Mouse (Mus musculus): ENCODE measurements around the gene Efcab11. TPM values are rescaled to one million over a fixed set of nuclear protein-coding genes. Genes with fewer than 3 reads are reported as not detected.

Efcab11 gene
- total and polyA plus RNA-seq, 3 experiments = 5.8 to 19.9 (median 8.0) TPM

- TF ChIP-seq GATA2 (IDR thresholded peaks at IDR 0.05; ENCODE audit: borderline replicate concordance, low read depth, low read length) (no peak), CTCF (IDR thresholded peaks at IDR 0.05; ENCODE audit: low read depth, low read length) (no peak), TAL1 (conservative IDR thresholded peaks at IDR 0.05; ENCODE audit: low read depth, low read length) (no peak), POLR2AphosphoS5 (IDR thresholded peaks at IDR 0.05; ENCODE audit: insufficient replicate concordance, low read depth, low read length) (no peak), GATA1 (IDR thresholded peaks at IDR 0.05; ENCODE audit: borderline replicate concordance, low read length) (no peak)
- no peak overlapping the region for H3K4me3 ChIP-seq (ENCODE audit: low read depth, low read length)
- peaks cover 9% of the 10 kb centered on the region for H3K9me3 ChIP-seq (replicated peaks)
- no peaks in the 10 kb centered on the region for H3K36me3 ChIP-seq (replicated peaks)
- no peaks in the 10 kb centered on the region for H3K27me3 ChIP-seq (ENCODE audit: insufficient read depth, low read length)
- no peak for ATAC-seq (ENCODE audit: extremely low read depth, insufficient number of reproducible peaks, low FRiP score, poor library complexity, severe bottlenecking)
- no peak for DNase-seq (ENCODE audit: low spot score)
- no peaks in the 10 kb centered on the region for H3K4me1 ChIP-seq (ENCODE audit: insufficient read depth, low read depth, low read length)
Measured at GRCm38 (mm10) chr12:99699379-99700023, 184.7 kb downstream of the Efcab11 start.

GRCm38 (mm10) chr12:99694066-99694465, 190.2 kb downstream of the Efcab11 start:
- H3K36me3 ChIP-seq (replicated peaks) = no peaks in the 10 kb centered on the region
- TF ChIP-seq POLR2AphosphoS5 (IDR thresholded peaks at IDR 0.05; ENCODE audit: insufficient replicate concordance, low read depth, low read length) = no peak
- no peaks in the 10 kb centered on the region for H3K27me3 ChIP-seq (ENCODE audit: insufficient read depth, low read length)
- peaks cover 13% of the 10 kb centered on the region for H3K9me3 ChIP-seq (replicated peaks)
- no peak for DNase-seq (ENCODE audit: low spot score)
- no peak overlapping the region for H3K4me3 ChIP-seq (ENCODE audit: low read depth, low read length)
- no peak for ATAC-seq (ENCODE audit: extremely low read depth, insufficient number of reproducible peaks, low FRiP score, poor library complexity, severe bottlenecking)
- H3K4me1 ChIP-seq (ENCODE audit: insufficient read depth, low read depth, low read length) = no peaks in the 10 kb centered on the region

- no peak for ATAC-seq (ENCODE audit: extremely low read depth, insufficient number of reproducible peaks, low FRiP score, poor library complexity, severe bottlenecking)
- no peak for DNase-seq (ENCODE audit: low spot score)
- TF ChIP-seq GATA2 (IDR thresholded peaks at IDR 0.05; ENCODE audit: borderline replicate concordance, low read depth, low read length) (no peak), TAL1 (conservative IDR thresholded peaks at IDR 0.05; ENCODE audit: low read depth, low read length) (no peak), POLR2AphosphoS5 (IDR thresholded peaks at IDR 0.05; ENCODE audit: insufficient replicate concordance, low read depth, low read length) (no peak), GATA1 (IDR thresholded peaks at IDR 0.05; ENCODE audit: borderline replicate concordance, low read length) (no peak), CTCF (IDR thresholded peaks at IDR 0.05; ENCODE audit: low read depth, low read length) (no peak)
Measured at GRCm38 (mm10) chr12:99686418-99686992, 197.7 kb downstream of the Efcab11 start.

GRCm38 (mm10) chr12:99685451-99686100, 198.7 kb downstream of the Efcab11 start:
- peaks cover 3% of the 10 kb centered on the region; the same call in 1 of the 2 replicates for H3K9me3 ChIP-seq (replicated peaks)
- no peaks in the 10 kb centered on the region for H3K27me3 ChIP-seq (ENCODE audit: insufficient read depth, low read length)
- TF ChIP-seq CTCF (IDR thresholded peaks at IDR 0.05; ENCODE audit: low read depth, low read length) (no peak), GATA1 (IDR thresholded peaks at IDR 0.05; ENCODE audit: borderline replicate concordance, low read length) (no peak), POLR2AphosphoS5 (IDR thresholded peaks at IDR 0.05; ENCODE audit: insufficient replicate concordance, low read depth, low read length) (no peak), GATA2 (IDR thresholded peaks at IDR 0.05; ENCODE audit: borderline replicate concordance, low read depth, low read length) (no peak), TAL1 (conservative IDR thresholded peaks at IDR 0.05; ENCODE audit: low read depth, low read length) (no peak)
- no peak for DNase-seq (ENCODE audit: low spot score)
- no peaks in the 10 kb centered on the region for H3K4me1 ChIP-seq (ENCODE audit: insufficient read depth, low read depth, low read length)
- H3K4me3 ChIP-seq (ENCODE audit: low read depth, low read length) = no peak overlapping the region
- no peak for ATAC-seq (ENCODE audit: extremely low read depth, insufficient number of reproducible peaks, low FRiP score, poor library complexity, severe bottlenecking)
- H3K36me3 ChIP-seq (replicated peaks) = no peaks in the 10 kb centered on the region

More at GRCm38 (mm10) chr12:99686418-99686992, 197.7 kb downstream of the Efcab11 start:
- H3K36me3 ChIP-seq (replicated peaks) = no peaks in the 10 kb centered on the region
- no peak overlapping the region for H3K4me3 ChIP-seq (ENCODE audit: low read depth, low read length)
- no peaks in the 10 kb centered on the region for H3K27me3 ChIP-seq (ENCODE audit: insufficient read depth, low read length)
- no peaks in the 10 kb centered on the region for H3K4me1 ChIP-seq (ENCODE audit: insufficient read depth, low read depth, low read length)
- peaks cover 3% of the 10 kb centered on the region; the same call in 1 of the 2 replicates for H3K9me3 ChIP-seq (replicated peaks)

- H3K4me3 ChIP-seq (ENCODE audit: low read depth, low read length) = no peak overlapping the region
- no peaks in the 10 kb centered on the region for H3K36me3 ChIP-seq (replicated peaks)
- ATAC-seq (ENCODE audit: extremely low read depth, insufficient number of reproducible peaks, low FRiP score, poor library complexity, severe bottlenecking) = no peak
- H3K4me1 ChIP-seq (ENCODE audit: insufficient read depth, low read depth, low read length) = no peaks in the 10 kb centered on the region
- H3K9me3 ChIP-seq (replicated peaks) = peaks cover 3% of the 10 kb centered on the region; the same call in 1 of the 2 replicates
- no peak for DNase-seq (ENCODE audit: low spot score)
- TF ChIP-seq CTCF (IDR thresholded peaks at IDR 0.05; ENCODE audit: low read depth, low read length) (no peak), GATA2 (IDR thresholded peaks at IDR 0.05; ENCODE audit: borderline replicate concordance, low read depth, low read length) (no peak), GATA1 (IDR thresholded peaks at IDR 0.05; ENCODE audit: borderline replicate concordance, low read length) (no peak), TAL1 (conservative IDR thresholded peaks at IDR 0.05; ENCODE audit: low read depth, low read length) (no peak), POLR2AphosphoS5 (IDR thresholded peaks at IDR 0.05; ENCODE audit: insufficient replicate concordance, low read depth, low read length) (no peak)
- no peaks in the 10 kb centered on the region for H3K27me3 ChIP-seq (ENCODE audit: insufficient read depth, low read length)
Measured at GRCm38 (mm10) chr12:99681681-99682080, 202.6 kb downstream of the Efcab11 start.

GRCm38 (mm10) chr12:99671866-99672191, 212.4 kb downstream of the Efcab11 start:
- no peak overlapping the region for H3K4me3 ChIP-seq (ENCODE audit: low read depth, low read length)
- TF ChIP-seq POLR2AphosphoS5 (IDR thresholded peaks at IDR 0.05; ENCODE audit: insufficient replicate concordance, low read depth, low read length) (no peak), GATA2 (IDR thresholded peaks at IDR 0.05; ENCODE audit: borderline replicate concordance, low read depth, low read length) (no peak), CTCF (IDR thresholded peaks at IDR 0.05; ENCODE audit: low read depth, low read length) (no peak), GATA1 (IDR thresholded peaks at IDR 0.05; ENCODE audit: borderline replicate concordance, low read length) (no peak), TAL1 (conservative IDR thresholded peaks at IDR 0.05; ENCODE audit: low read depth, low read length) (no peak)
- H3K27me3 ChIP-seq (ENCODE audit: insufficient read depth, low read length) = no peaks in the 10 kb centered on the region; the same call in 1 of the 2 replicates
- ATAC-seq (ENCODE audit: extremely low read depth, insufficient number of reproducible peaks, low FRiP score, poor library complexity, severe bottlenecking) (no peak), DNase-seq (ENCODE audit: low spot score) (no peak)
- H3K9me3 ChIP-seq (replicated peaks) = peaks cover 6% of the 10 kb centered on the region
- H3K36me3 ChIP-seq (replicated peaks) = no peaks in the 10 kb centered on the region
- no peaks in the 10 kb centered on the region for H3K4me1 ChIP-seq (ENCODE audit: insufficient read depth, low read depth, low read length)
